Mouse (Mus musculus) pancreas, adult 10 weeks (tissue): ENCODE measurements around the gene 4931417E11Rik. TPM values are rescaled to one million over a fixed set of nuclear protein-coding genes. Genes with fewer than 3 reads are reported as not detected.

Source experiments
- polyA plus RNA-seq: library from polyadenylated mRNA; stranded (reverse); fragments of 350-450 nt; fragmentation: Illumina TruSeq; extraction: RNeasy Lipid Tissue Mini Kit (QIAGEN cat#74804); gene quantifications from one replicate; pipeline ENCODE4 v1.2.3, GENCODE M21; 2015; ENCODE audit warnings: low read depth, low replicate concordance; ENCODE audit not compliant: insufficient read depth

4931417E11Rik gene
- polyA plus RNA-seq: not detected

DNA sequence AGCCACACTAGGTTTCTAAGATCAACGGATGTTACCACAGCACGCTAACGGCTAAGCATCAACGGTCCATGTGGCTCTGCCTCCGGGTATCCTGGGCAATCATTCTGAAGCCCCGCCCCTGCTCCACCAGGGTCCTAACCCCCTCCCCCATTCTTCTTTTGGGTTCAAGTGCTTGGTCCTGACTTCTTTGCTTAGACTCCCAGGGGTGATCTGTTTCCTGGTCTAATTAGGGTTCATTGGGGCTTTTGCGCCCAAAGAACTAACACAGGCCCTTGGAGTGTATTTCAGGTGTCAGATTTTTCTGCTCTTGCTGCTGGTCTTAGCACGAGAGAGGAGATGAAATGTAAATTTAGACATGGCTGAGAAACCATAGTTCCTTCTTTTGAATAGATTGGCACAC lies at the start of gene 4931417E11Rik:
TSS of gene 4931417E11Rik (minus strand) at position 101 of the 400 bp plus-strand sequence.

Other genes starting within 250 kb of the 4931417E11Rik start
- 0.06 TPM for gene Dnah6, start 248.0 kb downstream of the 4931417E11Rik start, polyA plus RNA-seq
- gene Suclg1, start 221.3 kb downstream of the 4931417E11Rik start, polyA plus RNA-seq: 26.1 TPM